Mouse (Mus musculus): Measurements from ENCODE around the gene Blvra. TPM values are rescaled to one million over a fixed set of nuclear protein-coding genes. Genes with fewer than 3 reads are reported as not detected.
"Not testable (repeated sequence)": the region's sequence is repeated elsewhere in the genome, so short reads cannot be mapped to it uniquely, and the experiment has no call there.

Blvra gene
- polyA plus RNA-seq, 1 experiment from 2014 or later, result 32.9 TPM

DNA sequence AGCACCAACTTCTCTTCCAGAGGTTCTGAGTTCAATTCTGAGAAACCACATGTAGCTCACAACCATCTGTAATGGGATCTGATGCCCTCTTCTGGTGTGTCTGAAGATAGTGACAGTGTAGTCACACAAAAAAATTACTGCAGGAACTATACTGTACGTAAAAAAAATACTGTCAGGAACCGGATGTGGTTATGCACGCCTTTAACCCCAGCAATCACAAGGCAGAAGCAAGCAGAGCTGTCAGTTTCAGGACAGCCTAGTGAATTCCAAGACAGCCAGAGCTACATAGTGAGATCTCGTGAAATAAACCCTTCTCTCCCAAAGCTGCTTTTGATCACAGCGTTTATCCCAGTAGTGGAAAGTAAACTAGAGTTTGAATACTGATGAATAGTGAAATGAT lies 15.8 kb downstream of the Blvra start:
- no peaks in the 10 kb centered on the region for H3K4me1 ChIP-seq
- no peak for ATAC-seq (replicated peaks)
- H3K9me3 ChIP-seq, result no peaks in the 10 kb centered on the region
- 90% methylated on average over 5 of the region's 5 CpGs for WGBS
- no peaks in the 10 kb centered on the region for H3K27me3 ChIP-seq
- H3K4me3 ChIP-seq, result no peak overlapping the region
- H3K36me3 ChIP-seq, result peaks cover 3% of the 10 kb centered on the region; the same call in 1 of the 2 replicates
- H3K9ac ChIP-seq (replicated peaks), result no peak overlapping the region
- H3K4me2 ChIP-seq (replicated peaks), result no peak overlapping the region
- no peak overlapping the region for H3K27ac ChIP-seq (replicated peaks)

DNA sequence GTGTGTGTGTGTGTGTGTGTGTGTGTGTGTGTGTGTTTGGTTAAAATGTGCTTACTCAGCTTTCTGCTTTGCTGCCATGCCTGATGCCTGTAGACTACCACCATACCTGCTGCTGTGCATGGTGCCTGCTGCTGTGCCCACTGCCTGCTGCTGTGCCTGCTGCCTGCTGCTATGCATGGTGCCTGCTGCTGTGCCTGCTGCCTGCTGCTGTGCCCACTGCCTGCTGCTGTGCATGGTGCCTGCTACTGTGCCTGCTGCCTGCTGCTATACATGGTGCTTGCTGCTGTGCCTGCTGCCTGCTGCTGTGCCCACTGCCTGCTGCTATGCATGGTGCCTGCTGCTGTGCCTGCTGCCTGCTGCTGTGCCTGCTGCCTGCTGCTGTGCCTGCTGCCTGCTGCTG lies 19.7 kb downstream of the Blvra start:
- H3K4me2 ChIP-seq (replicated peaks), result not testable (repeated sequence)

DNA sequence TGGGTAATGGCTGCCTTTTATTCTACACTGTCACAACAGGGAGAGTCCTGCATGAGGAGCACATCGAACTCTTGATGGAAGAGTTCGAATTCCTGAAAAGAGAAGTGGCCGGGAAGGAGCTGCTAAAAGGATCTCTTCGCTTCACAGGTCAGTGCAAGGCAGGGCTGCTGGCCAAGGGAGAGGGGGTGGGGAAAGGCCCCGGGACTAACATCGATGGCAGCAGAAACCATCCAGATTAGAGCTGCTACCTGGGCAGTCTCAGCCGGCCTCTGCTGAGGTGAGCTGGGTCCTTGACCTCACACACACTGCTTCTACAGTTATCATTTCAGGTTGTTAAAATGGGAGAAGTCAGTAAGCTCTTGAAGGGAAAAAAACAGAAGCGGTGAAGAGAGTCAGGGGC lies 21.5 kb downstream of the Blvra start:
- no peak overlapping the region for H3K4me3 ChIP-seq
- no peaks in the 10 kb centered on the region for H3K9me3 ChIP-seq
- H3K4me2 ChIP-seq (replicated peaks), result no peak overlapping the region
- no peak overlapping the region for H3K9ac ChIP-seq (replicated peaks)
- no peaks in the 10 kb centered on the region for H3K27me3 ChIP-seq
- 65% methylated on average over 8 of the region's 8 CpGs for WGBS
- no peak for ATAC-seq (replicated peaks)
- no peak overlapping the region for H3K27ac ChIP-seq (replicated peaks)
- peaks cover 3% of the 10 kb centered on the region; the same call in 1 of the 2 replicates for H3K36me3 ChIP-seq
- no peaks in the 10 kb centered on the region for H3K4me1 ChIP-seq

More for the DNA sequence above, 19.7 kb downstream of the Blvra start:
- ATAC-seq (replicated peaks); H3K4me3 ChIP-seq; H3K36me3 ChIP-seq; H3K9me3 ChIP-seq; H3K4me1 ChIP-seq; H3K9ac ChIP-seq (replicated peaks); H3K27me3 ChIP-seq; H3K27ac ChIP-seq (replicated peaks): not testable (repeated sequence)

DNA sequence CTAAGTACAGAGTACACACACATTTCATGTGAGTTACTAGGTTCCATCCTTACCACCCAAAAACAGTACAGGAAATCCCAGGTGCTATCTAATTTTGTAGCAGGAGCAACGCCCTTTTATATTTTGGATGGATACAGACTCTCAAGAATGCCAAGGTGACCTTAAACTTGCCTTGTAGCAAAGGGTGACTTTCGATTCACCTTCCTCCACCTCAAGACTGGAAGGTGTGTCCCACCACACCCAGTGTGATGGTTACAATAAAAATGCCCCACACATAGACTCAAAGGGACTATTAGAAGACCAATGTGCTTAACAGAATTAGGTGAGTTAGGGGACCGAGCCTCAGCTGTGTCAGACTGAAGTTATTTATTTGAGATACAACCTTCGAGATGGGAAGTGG lies 38.5 kb downstream of the Blvra start:
- WGBS, result 97% methylated on average over 4 of the region's 4 CpGs
- H3K36me3 ChIP-seq, result peaks cover 48% of the 10 kb centered on the region
- H3K9ac ChIP-seq (replicated peaks), result no peak overlapping the region
- no peaks in the 10 kb centered on the region for H3K4me1 ChIP-seq
- H3K4me2 ChIP-seq (replicated peaks), result no peak overlapping the region
- no peak for ATAC-seq (replicated peaks)
- no peaks in the 10 kb centered on the region for H3K27me3 ChIP-seq
- no peak overlapping the region for H3K27ac ChIP-seq (replicated peaks)
- H3K9me3 ChIP-seq, result no peaks in the 10 kb centered on the region
- H3K4me3 ChIP-seq, result no peak overlapping the region

DNA sequence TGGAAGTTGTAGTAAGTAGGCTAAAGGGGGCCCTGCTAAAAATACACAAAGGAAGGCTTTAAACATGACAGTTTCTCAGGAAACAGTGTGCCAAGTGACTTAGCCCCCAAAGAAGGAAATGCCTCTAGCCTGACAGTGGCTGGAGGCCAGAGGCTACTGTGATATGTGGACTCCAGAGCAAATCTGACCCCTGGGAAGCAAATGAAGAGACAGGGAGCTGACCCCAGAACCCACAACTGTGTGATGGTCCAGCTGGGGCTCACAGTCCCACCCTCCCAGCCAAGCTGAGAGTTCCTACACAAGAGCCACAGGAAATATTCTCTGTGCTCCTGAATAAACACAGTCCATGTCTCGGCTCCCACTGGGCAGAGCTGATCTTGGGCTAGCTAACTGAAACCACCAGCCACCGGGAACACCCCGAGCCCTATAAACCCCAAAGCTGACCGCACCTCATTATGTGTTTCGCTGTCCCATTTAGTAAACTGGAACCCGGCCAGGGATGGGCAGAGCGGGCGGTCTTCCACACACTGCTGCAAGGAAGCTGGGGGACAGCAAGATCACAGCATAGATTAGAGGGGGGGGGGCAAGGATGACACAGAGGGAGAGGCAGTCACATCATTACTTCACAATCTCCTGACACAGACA lies 51.2 kb downstream of the Blvra start:
- H3K4me1 ChIP-seq, result no peaks in the 10 kb centered on the region
- peaks cover 37% of the 10 kb centered on the region for H3K36me3 ChIP-seq
- no peak overlapping the region for H3K4me2 ChIP-seq (replicated peaks)
- no peak for ATAC-seq (replicated peaks)
- H3K9me3 ChIP-seq, result no peaks in the 10 kb centered on the region
- 92% methylated on average over 8 of the region's 8 CpGs for WGBS
- H3K9ac ChIP-seq (replicated peaks), result no peak overlapping the region
- no peak overlapping the region for H3K27ac ChIP-seq (replicated peaks)
- no peak overlapping the region for H3K4me3 ChIP-seq
- no peaks in the 10 kb centered on the region for H3K27me3 ChIP-seq

DNA sequence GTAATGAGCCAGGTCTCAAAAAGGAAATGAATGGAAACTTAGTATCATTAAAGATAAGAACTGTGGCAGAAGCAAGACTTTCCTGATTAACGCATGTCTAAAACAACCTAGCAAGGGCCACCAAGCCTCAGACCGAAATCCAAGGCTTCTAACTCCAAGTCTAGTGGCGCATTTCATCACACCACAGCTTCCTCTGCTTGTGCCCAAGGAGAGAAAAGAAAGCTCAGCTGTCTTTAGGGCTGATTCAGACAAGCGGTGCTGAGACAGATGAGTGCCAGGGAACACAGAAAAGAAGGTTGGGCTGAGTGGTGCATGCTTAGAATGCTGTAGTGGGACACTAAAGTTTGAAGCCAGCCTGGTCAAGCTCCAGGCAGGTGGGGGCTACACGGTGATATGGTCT lies 58.5 kb downstream of the Blvra start:
- H3K27me3 ChIP-seq, result no peaks in the 10 kb centered on the region
- 87% methylated on average over 5 of the region's 5 CpGs for WGBS
- no peak for ATAC-seq (replicated peaks)
- H3K9ac ChIP-seq (replicated peaks), result no peak overlapping the region
- H3K4me2 ChIP-seq (replicated peaks), result no peak overlapping the region
- H3K36me3 ChIP-seq, result peaks cover 10% of the 10 kb centered on the region
- H3K4me1 ChIP-seq, result peaks cover 15% of the 10 kb centered on the region
- H3K4me3 ChIP-seq, result no peak overlapping the region
- no peaks in the 10 kb centered on the region for H3K9me3 ChIP-seq
- no peak overlapping the region for H3K27ac ChIP-seq (replicated peaks)

DNA sequence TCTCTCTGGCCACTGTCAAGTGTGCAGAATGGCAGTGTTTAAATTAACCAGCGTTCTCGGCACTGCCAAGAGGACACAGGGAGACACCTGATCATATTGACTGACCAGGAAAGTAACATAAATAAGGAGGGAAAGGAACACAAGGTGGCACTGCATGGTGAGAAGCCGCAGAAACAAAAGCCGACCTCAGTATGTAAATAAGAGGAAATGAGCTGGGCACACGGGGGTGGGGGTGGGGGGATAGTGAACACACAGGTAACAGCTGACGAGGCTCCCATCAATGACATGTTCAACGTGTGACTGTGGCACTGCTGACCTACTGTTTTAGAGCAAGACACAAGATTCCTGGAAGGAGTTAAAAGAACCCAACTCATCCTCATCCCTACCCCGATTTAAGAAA lies 60.9 kb downstream of the Blvra start:
- 78% methylated on average over 8 of the region's 8 CpGs for WGBS
- Histone ChIP-seq H3K27me3 (no peaks in the 10 kb centered on the region), H3K4me1 (peaks cover 22% of the 10 kb centered on the region), H3K4me2 (replicated peaks) (no peak overlapping the region), H3K36me3 (no peaks in the 10 kb centered on the region), H3K27ac (replicated peaks) (no peak overlapping the region), H3K9ac (replicated peaks) (no peak overlapping the region), H3K4me3 (no peak overlapping the region), H3K9me3 (no peaks in the 10 kb centered on the region)
- no peak for ATAC-seq (replicated peaks)

DNA sequence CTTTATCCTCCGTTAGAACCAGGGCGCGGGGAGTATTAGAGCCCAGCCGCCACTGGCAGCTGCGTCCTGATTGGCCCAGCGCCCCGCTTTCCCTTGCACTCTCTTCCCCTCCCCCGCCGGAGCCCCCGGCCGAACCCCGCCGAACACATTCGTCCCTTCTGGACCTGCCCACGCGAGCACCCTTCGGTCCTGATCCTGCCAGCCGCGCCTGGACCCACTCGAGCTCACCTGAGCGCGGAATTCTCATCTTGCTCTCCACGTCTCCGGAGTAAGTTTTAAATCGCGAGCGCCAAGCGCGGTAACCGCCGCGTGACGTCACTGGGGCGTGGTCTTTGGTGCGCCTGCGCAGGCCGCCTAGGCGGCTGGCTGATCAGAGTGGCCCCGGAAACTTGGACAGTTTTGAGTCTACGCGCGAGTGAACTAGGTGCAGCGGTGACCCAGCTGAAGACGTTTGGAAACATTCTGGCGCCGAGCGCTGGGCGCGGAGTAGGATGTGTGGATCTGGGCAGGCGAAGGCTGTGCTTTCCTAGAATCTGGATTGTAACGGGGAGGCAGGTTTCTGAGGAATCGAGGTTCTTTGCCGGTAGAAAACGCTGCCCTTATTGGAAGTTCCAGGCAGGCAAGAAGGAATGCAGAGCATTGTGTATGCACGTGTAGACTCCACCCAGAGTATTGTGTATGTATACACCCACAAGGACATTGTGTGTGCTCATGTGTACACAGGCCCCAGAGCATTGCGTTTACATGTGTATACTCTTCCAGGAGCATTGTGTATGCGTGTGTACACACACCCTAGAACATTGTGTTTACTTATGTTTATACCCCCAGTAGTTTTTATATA lies 63.4 kb downstream of the Blvra start, which contains the start of gene Ncaph:
Gene Ncaph, minus strand, starts transcription at position 334 of the 841 bp plus-strand sequence.
- under 1% methylated on average over 57 of the region's 57 CpGs for WGBS
- Histone ChIP-seq H3K4me1 (peaks cover 31% of the 10 kb centered on the region), H3K27ac (replicated peaks) (peak within 1 kb of the TSS; percentile 77), H3K4me3 (peak within 1 kb of the TSS; percentile 92), H3K36me3 (no peaks in the 10 kb centered on the region), H3K27me3 (no peaks in the 10 kb centered on the region), H3K9ac (replicated peaks) (peak within 1 kb of the TSS; percentile 60), H3K4me2 (replicated peaks) (peak within 1 kb of the TSS; percentile 71), H3K9me3 (no peaks in the 10 kb centered on the region)
- peak; percentile 94 for ATAC-seq (replicated peaks)

DNA sequence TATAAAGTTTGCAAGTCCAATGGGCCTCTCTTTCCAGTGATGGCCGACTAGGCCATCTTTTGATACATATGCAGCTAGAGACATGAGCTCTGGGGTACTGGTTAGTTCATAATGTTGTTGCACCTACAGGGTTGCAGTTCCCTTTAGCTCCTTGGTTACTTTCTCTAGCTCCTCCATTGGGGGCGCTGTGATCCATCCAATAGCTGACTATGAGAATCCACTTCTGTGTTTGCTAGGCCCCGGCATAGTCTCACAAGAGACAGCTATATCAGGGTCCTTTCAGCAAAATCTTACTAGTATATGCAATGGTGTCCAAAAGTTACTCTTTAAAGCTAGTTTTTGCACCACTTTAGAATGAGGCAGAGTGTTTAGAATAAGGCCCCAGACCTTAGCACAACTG lies 64.8 kb downstream of the Blvra start:
- H3K27me3 ChIP-seq; H3K9me3 ChIP-seq; H3K4me3 ChIP-seq; H3K9ac ChIP-seq (replicated peaks); H3K36me3 ChIP-seq; H3K4me2 ChIP-seq (replicated peaks); H3K27ac ChIP-seq (replicated peaks); ATAC-seq (replicated peaks): not testable (repeated sequence)
- WGBS, result 56% methylated on average over 3 of the region's 3 CpGs
- peaks cover 31% of the 10 kb centered on the region for H3K4me1 ChIP-seq

DNA sequence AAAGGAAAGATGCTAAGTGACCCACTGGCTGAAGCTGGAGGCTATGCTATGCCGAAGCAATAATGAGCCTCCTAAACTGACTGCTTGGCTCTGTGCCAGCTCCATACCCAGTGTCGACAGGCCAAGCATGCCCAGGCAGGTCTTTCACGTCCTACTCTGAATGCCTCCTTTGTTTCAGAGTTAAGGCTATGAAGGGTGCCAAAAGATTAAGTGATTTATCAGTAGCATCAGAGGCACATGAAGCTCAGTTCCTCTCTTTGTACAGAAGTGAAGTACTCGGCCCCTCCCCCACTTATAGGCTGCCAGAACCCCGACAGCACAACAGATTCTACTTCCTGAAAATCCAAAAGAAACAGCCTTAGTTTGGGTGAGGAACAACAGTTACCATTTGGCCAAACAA lies 66.5 kb downstream of the Blvra start:
- Histone ChIP-seq H3K4me2 (replicated peaks) (0 out of 2 replicates have a peak overlapping the region, but pooled peaks have one; percentile 13), H3K9me3 (no peaks in the 10 kb centered on the region), H3K9ac (replicated peaks) (no peak overlapping the region), H3K4me3 (no peak overlapping the region), H3K4me1 (peaks cover 32% of the 10 kb centered on the region), H3K36me3 (no peaks in the 10 kb centered on the region; the same call in none of the 2 replicates), H3K27ac (replicated peaks) (peak overlapping the region; percentile 41), H3K27me3 (no peaks in the 10 kb centered on the region)
- WGBS, result 2% methylated on average over 5 of the region's 5 CpGs
- ATAC-seq (replicated peaks), result peak; percentile 27; the same call in 1 of the 2 replicates

DNA sequence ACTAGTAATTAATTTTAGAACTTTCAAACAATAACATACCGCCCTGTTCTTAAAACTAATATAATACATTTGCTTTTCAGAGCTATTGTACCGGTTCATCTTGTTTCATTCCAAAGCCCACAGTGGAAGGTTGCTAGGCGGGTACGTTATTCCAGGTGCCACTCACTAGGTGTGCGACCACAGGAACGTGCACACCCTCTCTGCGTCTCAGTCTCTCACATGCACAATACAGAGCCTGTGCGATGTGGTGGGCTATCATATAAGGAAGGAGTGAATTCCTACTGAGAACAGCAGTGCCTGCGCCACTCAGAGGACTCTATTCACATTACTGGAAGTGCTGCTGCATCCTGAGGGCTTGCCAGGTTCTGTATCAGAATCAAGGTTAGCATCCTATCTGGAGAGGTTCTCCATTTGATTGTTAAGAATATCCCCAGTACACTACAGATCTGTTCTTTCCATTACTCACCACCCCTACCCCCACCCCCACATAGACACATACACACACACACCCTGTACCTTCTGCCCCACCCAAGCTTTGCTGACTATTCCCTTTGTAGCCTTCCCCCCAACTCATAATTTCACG lies 67.5 kb downstream of the Blvra start:
- WGBS, result 74% methylated on average over 10 of the region's 10 CpGs
- peaks cover 32% of the 10 kb centered on the region for H3K4me1 ChIP-seq
- H3K4me3 ChIP-seq, result no peak overlapping the region
- H3K9me3 ChIP-seq, result no peaks in the 10 kb centered on the region
- H3K27me3 ChIP-seq, result no peaks in the 10 kb centered on the region
- no peaks in the 10 kb centered on the region; the same call in none of the 2 replicates for H3K36me3 ChIP-seq
- ATAC-seq (replicated peaks), result no peak
- H3K27ac ChIP-seq (replicated peaks), result no peak overlapping the region
- no peak overlapping the region for H3K9ac ChIP-seq (replicated peaks)
- no peak overlapping the region for H3K4me2 ChIP-seq (replicated peaks)

DNA sequence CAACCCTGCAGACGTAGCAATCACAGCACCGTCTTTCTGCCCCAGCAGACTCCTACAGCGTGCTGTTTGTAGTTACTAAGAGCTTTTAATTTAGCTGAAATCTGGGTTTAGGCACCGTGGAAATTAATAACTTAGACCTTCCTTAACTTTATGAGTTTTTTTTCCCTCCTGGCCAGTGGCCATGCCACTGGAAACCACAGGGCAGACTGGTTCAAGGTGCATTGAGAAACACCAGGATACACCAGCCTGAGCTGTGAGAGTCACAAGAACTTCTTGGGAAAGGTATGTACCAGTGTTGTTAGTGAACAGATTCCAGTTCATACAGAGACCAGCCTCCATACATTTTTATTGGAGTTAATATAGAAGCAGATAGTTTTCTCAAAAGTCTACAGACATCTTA lies 68.0 kb downstream of the Blvra start:
- Histone ChIP-seq H3K36me3 (no peaks in the 10 kb centered on the region; the same call in none of the 2 replicates), H3K9me3 (no peaks in the 10 kb centered on the region), H3K9ac (replicated peaks) (no peak overlapping the region), H3K4me2 (replicated peaks) (no peak overlapping the region), H3K4me3 (no peak overlapping the region), H3K4me1 (peaks cover 31% of the 10 kb centered on the region), H3K27ac (replicated peaks) (no peak overlapping the region), H3K27me3 (no peaks in the 10 kb centered on the region)
- ATAC-seq (replicated peaks), result no peak
- WGBS, result 89% methylated on average over 4 of the region's 4 CpGs
